ENCODE assay signal across 14 mouse cellular contexts in genomic region chr14:69103371-69104009, GRCm38 (mm10).
"Had no signal": no experiment of that assay in that cellular context is flagged by ENCODE, and none has a peak within 500 bp of the region (broad histone marks: within the 10 kb centered on the region; RNA-seq: fewer than 3 reads in every experiment).

No protein-coding gene starts in this region.

- H3K36me3 ChIP-seq: liver, embryonic 12.5 days; liver, embryonic 15.5 days had no signal

- H3K4me3 ChIP-seq: left cerebral cortex, adult 2 months; liver, embryonic 12.5 days; liver, embryonic 15.5 days had no signal

- H3K27me3 ChIP-seq: liver, embryonic 12.5 days; liver, embryonic 15.5 days had no signal

- DNase-seq: kidney, adult 2 months; kidney, postnatal 25 days; layer of hippocampus, postnatal 36 days; lung, adult 18-20 months; lung, postnatal 4 days; midbrain, embryonic 14.5 days; thymus, adult 18-20 months; thymus, postnatal 14 days; thymus, postnatal 4 days had no signal

- H3K9ac ChIP-seq: liver, embryonic 12.5 days; liver, embryonic 15.5 days had no signal

- H3K27ac ChIP-seq: kidney, postnatal 0 days; left cerebral cortex, adult 2 months; liver, embryonic 12.5 days; liver, embryonic 15.5 days had no signal

- H3K4me1 ChIP-seq: liver, embryonic 12.5 days; liver, embryonic 15.5 days had no signal

- H3K4me2 ChIP-seq: liver, embryonic 12.5 days; liver, embryonic 15.5 days; midbrain, embryonic 11.5 days had no signal

- ATAC-seq: liver, embryonic 12.5 days had no signal

- H3K9me3 ChIP-seq: liver, embryonic 12.5 days; liver, embryonic 15.5 days had no signal
